Mouse (Mus musculus) lung, adult 2 months (tissue): ENCODE results near the gene Rab11fip5.

ENCODE experiments used
- CTCF ChIP-seq: fragments of 200-500 bp; IDR thresholded peaks from 2 replicates; pipeline ENCODE4 v1.5.1; 2011; ENCODE audit warnings: mild to moderate bottlenecking, low read length, control low read depth; ENCODE audit not compliant: insufficient read depth
- POLR2A ChIP-seq: fragments of 200-500 bp; IDR thresholded peaks from 2 replicates; pipeline ENCODE4 v1.6.1; 2011; ENCODE audit warnings: low read depth, mild to moderate bottlenecking, control low read depth, low read length, borderline replicate concordance; ENCODE audit errors: extremely low read depth

GRCm38 (mm10) chr6:85380901-85381647, 6.6 kb upstream of the Rab11fip5 start:
- no peak for TF ChIP-seq CTCF
- no peak for TF ChIP-seq POLR2A
